Mouse (Mus musculus) megakaryocyte, embryonic 14.5 days (primary cell): ENCODE results near the gene Theg.

Experiments
- FLI1 ChIP-seq: IDR thresholded peaks from 2 replicates; pipeline ENCODE4 v1.6.1; 2012; ENCODE audit warnings: low read length, inconsistent platforms, mixed read lengths
- GATA1 ChIP-seq: IDR thresholded peaks from 3 replicates; pipeline ENCODE4 v1.6.1; 2012; ENCODE audit warnings: mixed read lengths, low read length, inconsistent platforms, borderline replicate concordance

DNA sequence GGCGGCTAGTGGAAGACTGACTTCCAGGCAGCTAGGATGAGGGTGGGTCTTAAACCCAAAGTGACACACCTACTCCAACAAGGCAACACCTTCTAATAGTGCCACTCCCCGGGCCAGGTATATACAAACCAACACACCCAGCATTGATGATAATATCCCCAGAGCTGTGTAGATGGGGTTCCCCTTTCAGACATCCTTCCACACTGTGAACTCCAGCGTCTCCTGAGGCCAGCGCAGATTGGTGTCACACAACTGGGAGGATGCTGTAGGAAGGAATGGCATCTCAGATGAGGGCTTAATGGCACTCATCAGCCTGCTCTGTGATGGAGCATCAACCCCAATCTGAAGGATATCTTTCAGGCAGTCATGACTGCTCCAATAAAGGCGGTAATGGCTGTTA, 29.6 kb downstream of the Theg start:
- TF ChIP-seq GATA1: no peak
- no peak for TF ChIP-seq FLI1
